Mouse (Mus musculus): ENCODE results near the gene Spon1. TPM values are rescaled to one million over a fixed set of nuclear protein-coding genes. Genes with fewer than 3 reads are reported as not detected.

Gene Spon1
- total and polyA plus RNA-seq, 3 experiments: not detected

GRCm38 (mm10) chr7:113791991-113792390 lies 26.2 kb downstream of the Spon1 start:
- no peaks in the 10 kb centered on the region for H3K4me1 ChIP-seq (ENCODE audit: control insufficient read depth in 1 of 2, insufficient read depth in 2 of 2, low read length in 2 of 2)
- no peaks in the 10 kb centered on the region for H3K36me3 ChIP-seq (ENCODE audit: control insufficient read depth in 1 of 2, insufficient read depth in 2 of 2, low read length in 2 of 2)
- H3K79me2 ChIP-seq (ENCODE audit: control insufficient read depth, insufficient read depth, low read length, poor library complexity): no peaks in the 10 kb centered on the region
- H3K9me3 ChIP-seq (replicated peaks; ENCODE audit: insufficient read depth, low read length): no peaks in the 10 kb centered on the region
- H3K4me3 ChIP-seq (ENCODE audit: control insufficient read depth in 1 of 2, insufficient read depth in 1 of 2, low read depth in 2 of 2, low read length in 2 of 2): no peak overlapping the region
- no peak overlapping the region for H3K9ac ChIP-seq (ENCODE audit: control insufficient read depth, low read depth, low read length, poor library complexity, severe bottlenecking)
- no peaks in the 10 kb centered on the region for H3K27me3 ChIP-seq (ENCODE audit: control insufficient read depth in 1 of 2, insufficient read depth in 2 of 2, low read length in 2 of 2)
- H3K27ac ChIP-seq (ENCODE audit: control insufficient read depth, low read depth, low read length): no peak overlapping the region
- DNase-seq (ENCODE audit: low read depth, low spot score): no peak
- TF ChIP-seq HCFC1 (IDR thresholded peaks at IDR 0.05; ENCODE audit: low read depth, low read length) (no peak), MAFK (IDR thresholded peaks at IDR 0.05; ENCODE audit: borderline replicate concordance, low read depth, low read length) (no peak), MXI1 (IDR thresholded peaks at IDR 0.05; ENCODE audit: low read depth, low read length) (no peak), MEF2A (IDR thresholded peaks at IDR 0.05; ENCODE audit: extremely low read depth, insufficient replicate concordance, low read depth, low read length, poor library complexity, severe bottlenecking) (no peak), BHLHE40 (IDR thresholded peaks at IDR 0.05; ENCODE audit: borderline replicate concordance, low read depth, low read length) (no peak), ETS1 (IDR thresholded peaks at IDR 0.05; ENCODE audit: low read depth, low read length) (no peak), USF1 (IDR thresholded peaks at IDR 0.05; ENCODE audit: low read depth, low read length) (no peak), UBTF (IDR thresholded peaks at IDR 0.05; ENCODE audit: borderline replicate concordance, insufficient read depth, low read depth, low read length) (no peak), CHD1 (IDR thresholded peaks at IDR 0.05; ENCODE audit: low read depth, low read length) (no peak), ZKSCAN1 (IDR thresholded peaks at IDR 0.05; ENCODE audit: low read depth, low read length) (no peak), KAT2A (conservative IDR thresholded peaks at IDR 0.05; ENCODE audit: low read depth, low read length) (no peak), TBP (IDR thresholded peaks at IDR 0.05; ENCODE audit: low read depth, low read length) (no peak), ZC3H11A (IDR thresholded peaks at IDR 0.05; ENCODE audit: low read depth, low read length) (no peak)

- H3K36me3 ChIP-seq (ENCODE audit: control insufficient read depth in 1 of 2, insufficient read depth in 2 of 2, low read length in 2 of 2): no peaks in the 10 kb centered on the region
- H3K9ac ChIP-seq (ENCODE audit: control insufficient read depth, low read depth, low read length, poor library complexity, severe bottlenecking): no peak overlapping the region
Observed at GRCm38 (mm10) chr7:113792871-113793270, 27.1 kb downstream of the Spon1 start.

GRCm38 (mm10) chr7:113795209-113795608 lies 29.4 kb downstream of the Spon1 start:
- Histone ChIP-seq H3K4me3 (ENCODE audit: control insufficient read depth in 1 of 2, insufficient read depth in 1 of 2, low read depth in 2 of 2, low read length in 2 of 2) (no peak overlapping the region), H3K27me3 (ENCODE audit: control insufficient read depth in 1 of 2, insufficient read depth in 2 of 2, low read length in 2 of 2) (no peaks in the 10 kb centered on the region), H3K9ac (ENCODE audit: control insufficient read depth, low read depth, low read length, poor library complexity, severe bottlenecking) (no peak overlapping the region), H3K79me2 (ENCODE audit: control insufficient read depth, insufficient read depth, low read length, poor library complexity) (no peaks in the 10 kb centered on the region), H3K27ac (ENCODE audit: control insufficient read depth, low read depth, low read length) (no peak overlapping the region), H3K4me1 (ENCODE audit: control insufficient read depth in 1 of 2, insufficient read depth in 2 of 2, low read length in 2 of 2) (no peaks in the 10 kb centered on the region), H3K9me3 (replicated peaks; ENCODE audit: insufficient read depth, low read length) (no peaks in the 10 kb centered on the region), H3K36me3 (ENCODE audit: control insufficient read depth in 1 of 2, insufficient read depth in 2 of 2, low read length in 2 of 2) (no peaks in the 10 kb centered on the region)
- TF ChIP-seq KAT2A (conservative IDR thresholded peaks at IDR 0.05; ENCODE audit: low read depth, low read length): no peak
- TF ChIP-seq ZMIZ1 (IDR thresholded peaks at IDR 0.05; ENCODE audit: low read depth, low read length): no peak
- no peak for TF ChIP-seq CHD2 (IDR thresholded peaks at IDR 0.05; ENCODE audit: low read length)
- TF ChIP-seq CTCF (IDR thresholded peaks at IDR 0.05 in 2 of 3, conservative IDR thresholded peaks at IDR 0.05 in 1 of 3; ENCODE audit: control insufficient read depth in 1 of 3, insufficient read depth in 1 of 3, low read depth in 2 of 3, low read length in 3 of 3, poor library complexity in 1 of 3, severe bottlenecking in 1 of 3): no peak
- TF ChIP-seq TBP (IDR thresholded peaks at IDR 0.05; ENCODE audit: low read depth, low read length): no peak
- no peak for DNase-seq (ENCODE audit: low read depth, low spot score)

More at GRCm38 (mm10) chr7:113792871-113793270, 27.1 kb downstream of the Spon1 start:
- H3K4me1 ChIP-seq (ENCODE audit: control insufficient read depth in 1 of 2, insufficient read depth in 2 of 2, low read length in 2 of 2): no peaks in the 10 kb centered on the region
- no peak overlapping the region for H3K27ac ChIP-seq (ENCODE audit: control insufficient read depth, low read depth, low read length)
- H3K79me2 ChIP-seq (ENCODE audit: control insufficient read depth, insufficient read depth, low read length, poor library complexity): no peaks in the 10 kb centered on the region
- TF ChIP-seq POLR2AphosphoS5 (IDR thresholded peaks at IDR 0.05; ENCODE audit: borderline replicate concordance, low read depth, low read length) (no peak), MYB (IDR thresholded peaks at IDR 0.05; ENCODE audit: low read depth, low read length) (no peak), EP300 (IDR thresholded peaks at IDR 0.05; ENCODE audit: low read depth in 1 of 2, low read length in 2 of 2) (no peak)
- no peaks in the 10 kb centered on the region for H3K27me3 ChIP-seq (ENCODE audit: control insufficient read depth in 1 of 2, insufficient read depth in 2 of 2, low read length in 2 of 2)
- H3K9me3 ChIP-seq (replicated peaks; ENCODE audit: insufficient read depth, low read length): no peaks in the 10 kb centered on the region
- H3K4me3 ChIP-seq (ENCODE audit: control insufficient read depth in 1 of 2, insufficient read depth in 1 of 2, low read depth in 2 of 2, low read length in 2 of 2): no peak overlapping the region
- DNase-seq (ENCODE audit: low read depth, low spot score): no peak

All from MEL (cell line).